Mouse (Mus musculus) G1E-ER4 (cell line): ENCODE results near the gene Erv3. TPM values are rescaled to one million over a fixed set of nuclear protein-coding genes. Genes with fewer than 3 reads are reported as not detected.

ENCODE experiments used
- GATA1 ChIP-seq: IDR thresholded peaks from one replicate; pipeline ENCODE4 v1.8.0; 2012; ENCODE audit warnings: low read length, inconsistent platforms
- polyA plus RNA-seq: library from polyadenylated mRNA; stranded (reverse); fragments of >175 nt; gene quantifications from 2 replicates; pipeline ENCODE4 v1.2.3, GENCODE M21; 2012

The Erv3 gene
- polyA plus RNA-seq, 1 experiment = 1.5 TPM

DNA sequence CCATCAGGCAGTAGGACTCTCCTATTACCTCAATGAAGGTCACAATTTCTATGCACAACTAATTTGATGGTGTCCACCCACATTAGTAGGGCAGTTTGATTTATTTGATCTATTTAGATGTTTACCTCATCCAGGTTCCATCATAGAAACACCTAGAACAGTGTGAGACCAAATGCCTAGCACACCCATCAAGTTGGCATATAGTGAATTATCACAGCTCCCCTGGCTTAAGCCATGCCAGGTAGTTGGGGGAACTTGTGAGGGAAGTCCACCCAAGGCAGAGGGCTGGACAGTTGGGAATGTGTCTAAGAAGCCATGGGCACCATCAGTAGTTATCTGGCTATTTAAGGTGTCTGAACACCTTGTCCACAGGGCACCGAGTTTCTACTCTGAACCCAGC is 46.1 kb downstream of the Erv3 start:
- TF ChIP-seq GATA1 = no peak

- no peak for TF ChIP-seq GATA1
These were observed 46.9 kb downstream of the Erv3 start for GRCm38 (mm10) chr2:131812480-131813137.

- no peak for TF ChIP-seq GATA1
These were observed 47.9 kb downstream of the Erv3 start for GRCm38 (mm10) chr2:131811607-131812006.

DNA sequence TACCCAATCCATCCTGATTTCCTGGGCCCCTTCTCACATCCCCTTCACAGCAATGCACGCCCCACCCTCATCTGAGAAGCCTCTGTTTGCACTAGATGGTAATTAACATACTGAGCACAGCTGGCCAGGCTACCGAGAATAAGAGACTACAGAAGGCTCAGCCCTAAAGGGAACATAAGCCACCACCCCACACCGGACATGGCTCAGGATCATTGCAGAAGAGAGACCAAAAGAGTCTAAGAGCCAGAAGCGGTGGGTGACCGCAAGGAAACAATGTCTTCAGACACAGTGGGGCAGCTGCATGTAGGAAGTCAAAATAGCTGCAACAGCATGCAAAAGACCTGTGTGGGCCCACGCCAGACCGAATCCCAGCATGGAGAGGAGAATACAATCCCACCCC is 50.7 kb downstream of the Erv3 start:
- no peak for TF ChIP-seq GATA1

- TF ChIP-seq GATA1 = no peak
These were observed 51.9 kb downstream of the Erv3 start for GRCm38 (mm10) chr2:131807660-131808059.

GRCm38 (mm10) chr2:131806863-131807262 is 52.7 kb downstream of the Erv3 start:
- TF ChIP-seq GATA1 = no peak

DNA sequence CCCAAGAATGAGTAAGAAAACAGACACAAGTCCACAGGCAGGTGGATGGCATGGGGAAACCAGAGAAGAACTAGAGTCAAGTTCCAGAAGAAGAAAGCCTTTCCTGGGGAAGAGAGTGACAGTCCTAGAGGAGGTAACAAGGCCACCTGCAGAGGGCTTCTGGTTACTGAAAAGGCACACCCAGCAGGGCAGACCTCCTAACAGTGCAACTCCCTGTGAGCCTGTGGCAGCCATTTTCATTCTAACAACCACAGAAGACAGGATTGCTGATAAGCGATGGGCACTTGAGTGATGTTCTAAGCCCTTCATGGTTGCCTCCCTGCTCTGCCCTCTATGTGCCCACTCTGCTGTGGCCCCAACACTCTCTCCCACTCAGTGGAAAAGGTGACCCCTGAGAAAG is 54.2 kb downstream of the Erv3 start:
- no peak for TF ChIP-seq GATA1

GRCm38 (mm10) chr2:131803801-131804200 is 55.7 kb downstream of the Erv3 start:
- TF ChIP-seq GATA1 = no peak

Other genes with a start within 250 kb of the Erv3 start
- 159 and 194 TPM in 2 replicates for gene Prnp, start 50.2 kb upstream of the Erv3 start, polyA plus RNA-seq
- gene Prn, start 50.2 kb upstream of the Erv3 start, polyA plus RNA-seq = 0.02 TPM in 1 of 2 replicates, not detected in the other
- 0.08 and 0.17 TPM in 2 replicates for gene Prnd, start 91.1 kb upstream of the Erv3 start, polyA plus RNA-seq
- gene Rassf2, start 170.5 kb upstream of the Erv3 start, polyA plus RNA-seq = not detected in 2 replicates